Mouse (Mus musculus) testis, adult 2 months (tissue): Measurements from ENCODE around the gene Jazf1.

ENCODE experiments used
- CTCF ChIP-seq: fragments of 200-500 bp; IDR thresholded peaks from 2 replicates; pipeline ENCODE4 v1.5.1; 2012; ENCODE audit warnings: low read depth, mild to moderate bottlenecking, inconsistent platforms, low read length, moderate library complexity; ENCODE audit not compliant: control insufficient read depth, insufficient read depth, insufficient replicate concordance
- POLR2A ChIP-seq: fragments of 200-500 bp; IDR thresholded peaks from 2 replicates; pipeline ENCODE4 v1.6.1; 2012; ENCODE audit warnings: low read depth, mild to moderate bottlenecking, inconsistent platforms, low read length, moderate library complexity; ENCODE audit not compliant: control insufficient read depth

GRCm38 (mm10) chr6:52827752-52828277 is 240.6 kb downstream of the Jazf1 start:
- TF ChIP-seq POLR2A: no peak
- TF ChIP-seq CTCF: no peak
